Mouse (Mus musculus): ENCODE measurements at regions not wholly inside any gene's neighbourhood (a gene's known extent, or its start where the extent isn't known, plus 50 kb on each side); places are given as distances from the start of the nearest gene placed in this dataset.

- Histone ChIP-seq H3K27me3 (no peaks in the 10 kb centered on the region), H3K4me3 (no peak overlapping the region), H3K36me3 (no peaks in the 10 kb centered on the region), H3K9me3 (no peaks in the 10 kb centered on the region), H3K4me2 (no peak overlapping the region), H3K4me1 (replicated peaks) (no peaks in the 10 kb centered on the region), H3K9ac (no peak overlapping the region), H3K27ac (replicated peaks) (no peak overlapping the region)
- ATAC-seq (ENCODE audit: low read depth), result no peak
- WGBS, result 58% methylated on average over 5 of the region's 5 CpGs
Measured at GRCm38 (mm10) chr14:102676582-102676981, 305.9 kb downstream of the Kctd12 start.

GRCm38 (mm10) chr14:102674635-102675034 lies 307.8 kb downstream of the Kctd12 start:
- 87% methylated on average over 5 of the region's 5 CpGs for WGBS
- Histone ChIP-seq H3K4me3 (no peak overlapping the region), H3K27ac (replicated peaks) (no peak overlapping the region), H3K4me2 (no peak overlapping the region), H3K9ac (no peak overlapping the region), H3K36me3 (no peaks in the 10 kb centered on the region), H3K4me1 (replicated peaks) (no peaks in the 10 kb centered on the region), H3K9me3 (no peaks in the 10 kb centered on the region), H3K27me3 (no peaks in the 10 kb centered on the region)
- ATAC-seq (ENCODE audit: low read depth), result no peak

DNA sequence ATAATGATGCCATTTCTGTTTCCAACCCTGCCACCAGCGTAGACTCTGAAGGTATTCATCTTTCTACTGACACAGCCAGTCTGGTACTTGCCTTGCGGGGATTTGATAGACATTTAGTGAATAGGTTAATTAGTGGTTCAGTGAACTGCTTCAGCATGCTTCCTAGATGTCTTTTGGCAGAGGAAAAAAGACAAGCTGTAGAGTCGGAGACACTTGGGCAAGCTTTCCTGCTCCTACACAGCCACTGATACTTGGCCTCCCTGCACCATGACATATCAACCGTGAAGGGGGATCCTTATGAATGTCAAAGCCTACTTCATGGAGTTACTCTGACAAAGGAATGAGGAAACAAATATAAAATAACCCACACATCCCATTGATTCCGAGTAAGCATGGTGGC lies 308.7 kb downstream of the Kctd12 start:
- Histone ChIP-seq H3K4me3 (no peak overlapping the region), H3K27me3 (no peaks in the 10 kb centered on the region), H3K27ac (replicated peaks) (no peak overlapping the region), H3K4me1 (replicated peaks) (no peaks in the 10 kb centered on the region), H3K4me2 (no peak overlapping the region), H3K9ac (no peak overlapping the region), H3K36me3 (no peaks in the 10 kb centered on the region), H3K9me3 (no peaks in the 10 kb centered on the region)
- 82% methylated on average over 5 of the region's 5 CpGs for WGBS
- no peak for ATAC-seq (ENCODE audit: low read depth)

- ATAC-seq (ENCODE audit: low read depth), result no peak
- Histone ChIP-seq H3K27ac (replicated peaks) (no peak overlapping the region), H3K9ac (no peak overlapping the region), H3K27me3 (no peaks in the 10 kb centered on the region), H3K4me2 (no peak overlapping the region), H3K4me3 (no peak overlapping the region), H3K36me3 (no peaks in the 10 kb centered on the region), H3K9me3 (no peaks in the 10 kb centered on the region), H3K4me1 (replicated peaks) (no peaks in the 10 kb centered on the region)
- WGBS, result 79% methylated on average over 2 of the region's 2 CpGs
Measured at GRCm38 (mm10) chr14:102663240-102663639, 319.2 kb downstream of the Kctd12 start.

- Histone ChIP-seq H3K4me1 (replicated peaks) (no peaks in the 10 kb centered on the region), H3K36me3 (no peaks in the 10 kb centered on the region), H3K27ac (replicated peaks) (no peak overlapping the region), H3K9ac (no peak overlapping the region), H3K9me3 (no peaks in the 10 kb centered on the region), H3K27me3 (no peaks in the 10 kb centered on the region), H3K4me3 (no peak overlapping the region), H3K4me2 (no peak overlapping the region)
- WGBS, result 82% methylated on average over 11 of the region's 11 CpGs
- no peak for ATAC-seq (ENCODE audit: low read depth)
Measured at GRCm38 (mm10) chr14:102660351-102660750, 322.1 kb downstream of the Kctd12 start.

DNA sequence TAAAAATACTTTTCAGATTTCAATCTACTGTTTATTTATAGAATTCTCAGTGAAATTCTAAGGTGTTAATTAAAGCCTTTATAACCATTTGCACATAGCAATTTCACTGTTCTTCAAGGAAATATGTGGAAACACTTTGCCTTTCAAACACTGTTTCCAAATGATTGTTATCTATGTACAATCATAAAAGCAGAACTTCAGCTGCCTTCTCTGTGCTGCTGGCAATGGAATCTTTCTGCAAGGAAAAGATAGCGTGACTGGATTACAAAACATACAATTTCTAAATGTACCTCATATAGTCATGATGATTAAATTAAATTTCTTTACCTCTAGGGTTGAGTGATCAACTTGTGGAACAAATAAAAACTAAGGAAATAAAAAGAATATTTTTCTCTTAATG lies 326.2 kb downstream of the Kctd12 start:
- Histone ChIP-seq H3K4me1 (replicated peaks) (no peaks in the 10 kb centered on the region), H3K4me2 (no peak overlapping the region), H3K9me3 (no peaks in the 10 kb centered on the region), H3K27ac (replicated peaks) (no peak overlapping the region), H3K36me3 (no peaks in the 10 kb centered on the region), H3K27me3 (no peaks in the 10 kb centered on the region), H3K4me3 (no peak overlapping the region), H3K9ac (no peak overlapping the region)
- 86% methylated on average over 1 of the region's 1 CpGs for WGBS
- ATAC-seq (ENCODE audit: low read depth), result no peak

DNA sequence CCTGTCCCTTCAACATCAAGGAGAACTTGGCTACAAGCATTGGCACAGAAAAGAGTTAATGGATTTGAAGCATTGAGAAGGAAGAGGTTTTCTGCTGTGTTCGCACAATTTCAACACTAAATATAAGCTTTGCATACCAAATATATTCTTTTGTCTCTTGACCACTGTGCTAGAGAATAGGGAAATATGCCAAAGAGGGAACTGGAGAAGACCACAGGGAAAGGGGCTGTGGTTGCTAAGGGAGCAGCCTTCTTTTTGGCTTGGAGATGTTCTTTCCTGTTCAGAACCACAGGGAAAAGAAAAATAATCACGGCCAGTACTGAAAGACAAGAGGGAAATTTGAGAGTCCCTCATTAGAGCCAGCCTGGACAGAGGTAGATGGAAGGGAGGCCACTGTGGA lies 352.8 kb downstream of the Kctd12 start:
- Histone ChIP-seq H3K9ac (no peak overlapping the region), H3K27me3 (no peaks in the 10 kb centered on the region), H3K36me3 (no peaks in the 10 kb centered on the region), H3K4me2 (no peak overlapping the region), H3K4me3 (no peak overlapping the region), H3K27ac (replicated peaks) (no peak overlapping the region), H3K4me1 (replicated peaks) (no peaks in the 10 kb centered on the region), H3K9me3 (no peaks in the 10 kb centered on the region)
- 84% methylated on average over 2 of the region's 2 CpGs for WGBS
- ATAC-seq (ENCODE audit: low read depth), result no peak

GRCm38 (mm10) chr14:102621546-102621945 lies 360.9 kb downstream of the Kctd12 start:
- no peaks in the 10 kb centered on the region for H3K27me3 ChIP-seq
- H3K36me3 ChIP-seq, result no peaks in the 10 kb centered on the region
- H3K4me2 ChIP-seq, result no peak overlapping the region
- no peak overlapping the region for H3K4me3 ChIP-seq
- H3K9me3 ChIP-seq, result no peaks in the 10 kb centered on the region
- no peak overlapping the region for H3K27ac ChIP-seq (replicated peaks)
- H3K9ac ChIP-seq, result no peak overlapping the region
- ATAC-seq (ENCODE audit: low read depth), result no peak
- H3K4me1 ChIP-seq (replicated peaks), result no peaks in the 10 kb centered on the region

GRCm38 (mm10) chr14:102619056-102619455 lies 363.4 kb downstream of the Kctd12 start:
- no peak overlapping the region for H3K4me2 ChIP-seq
- H3K27ac ChIP-seq (replicated peaks), result no peak overlapping the region
- 65% methylated on average over 4 of the region's 4 CpGs for WGBS
- no peak overlapping the region for H3K4me3 ChIP-seq
- no peaks in the 10 kb centered on the region; the same call in 1 of the 2 replicates for H3K4me1 ChIP-seq (replicated peaks)
- ATAC-seq (ENCODE audit: low read depth), result no peak
- no peak overlapping the region for H3K9ac ChIP-seq
- H3K36me3 ChIP-seq, result no peaks in the 10 kb centered on the region
- no peaks in the 10 kb centered on the region for H3K27me3 ChIP-seq
- no peaks in the 10 kb centered on the region for H3K9me3 ChIP-seq

- no peak overlapping the region for H3K9ac ChIP-seq
- no peaks in the 10 kb centered on the region for H3K9me3 ChIP-seq
- ATAC-seq (ENCODE audit: low read depth), result peak; percentile 53; the same call in 1 of the 2 replicates
- H3K27me3 ChIP-seq, result no peaks in the 10 kb centered on the region
- H3K4me1 ChIP-seq (replicated peaks), result no peaks in the 10 kb centered on the region; the same call in 1 of the 2 replicates
- H3K36me3 ChIP-seq, result no peaks in the 10 kb centered on the region
- H3K4me2 ChIP-seq, result no peak overlapping the region
- H3K4me3 ChIP-seq, result no peak overlapping the region
- 33% methylated on average over 7 of the region's 7 CpGs for WGBS
- H3K27ac ChIP-seq (replicated peaks), result no peak overlapping the region
Measured at GRCm38 (mm10) chr14:102615588-102616309, 366.7 kb downstream of the Kctd12 start.

DNA sequence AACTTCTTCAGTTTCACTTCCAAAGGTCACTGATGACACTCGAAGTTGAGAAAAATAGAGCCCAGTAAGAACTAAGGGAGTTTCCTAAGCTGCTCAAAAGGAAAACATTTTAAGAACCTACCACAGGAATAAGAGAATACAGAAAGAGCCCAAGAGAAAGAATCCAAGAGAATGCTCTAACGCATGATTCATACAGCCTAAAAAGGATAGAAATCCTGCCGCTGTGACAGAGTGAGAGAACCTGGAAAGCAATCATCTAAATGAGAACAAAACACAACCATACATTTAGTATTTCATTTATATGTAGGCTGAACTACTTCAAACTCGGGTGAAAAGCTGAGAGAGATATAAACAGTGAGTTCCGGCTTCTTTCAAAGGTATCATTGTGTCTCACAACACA lies 376.4 kb downstream of the Kctd12 start:
- no peak overlapping the region for H3K4me3 ChIP-seq
- no peaks in the 10 kb centered on the region for H3K4me1 ChIP-seq (replicated peaks)
- 81% methylated on average over 5 of the region's 5 CpGs for WGBS
- H3K9me3 ChIP-seq, result no peaks in the 10 kb centered on the region
- H3K27me3 ChIP-seq, result no peaks in the 10 kb centered on the region
- no peak overlapping the region for H3K4me2 ChIP-seq
- ATAC-seq (ENCODE audit: low read depth), result no peak
- no peaks in the 10 kb centered on the region for H3K36me3 ChIP-seq
- no peak overlapping the region for H3K27ac ChIP-seq (replicated peaks)
- no peak overlapping the region for H3K9ac ChIP-seq

DNA sequence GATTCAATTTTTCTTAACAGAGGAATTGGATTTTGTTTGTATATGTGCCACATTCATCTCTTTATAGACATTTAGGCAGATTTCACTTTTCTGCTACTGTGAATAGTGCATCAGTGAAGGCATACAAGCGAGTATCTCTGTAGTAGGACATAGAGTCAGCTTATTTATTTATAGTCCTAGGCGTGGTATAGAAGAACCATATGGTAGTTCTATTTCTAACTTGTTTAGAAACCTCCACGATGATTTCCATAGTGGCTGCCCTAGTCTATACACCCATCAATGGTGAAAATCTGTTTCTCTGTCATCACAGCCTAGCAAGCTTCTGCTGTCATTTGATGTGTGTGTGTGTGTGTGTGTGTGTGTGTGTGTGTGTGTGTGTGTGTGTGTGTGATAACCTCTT lies 387.6 kb downstream of the Kctd12 start:
- Histone ChIP-seq H3K36me3 (no peaks in the 10 kb centered on the region), H3K4me3 (no peak overlapping the region), H3K4me1 (replicated peaks) (no peaks in the 10 kb centered on the region), H3K4me2 (no peak overlapping the region), H3K27ac (replicated peaks) (no peak overlapping the region), H3K9ac (no peak overlapping the region), H3K27me3 (no peaks in the 10 kb centered on the region), H3K9me3 (no peaks in the 10 kb centered on the region)
- WGBS, result 89% methylated on average over 3 of the region's 3 CpGs
- ATAC-seq (ENCODE audit: low read depth), result no peak

GRCm38 (mm10) chr14:102553781-102554180 lies 428.7 kb downstream of the Kctd12 start:
- H3K9me3 ChIP-seq, result no peaks in the 10 kb centered on the region
- 61% methylated on average over 2 of the region's 2 CpGs for WGBS
- no peak overlapping the region for H3K4me2 ChIP-seq
- H3K27ac ChIP-seq (replicated peaks), result no peak overlapping the region
- H3K4me3 ChIP-seq, result no peak overlapping the region
- H3K4me1 ChIP-seq (replicated peaks), result no peaks in the 10 kb centered on the region
- ATAC-seq (ENCODE audit: low read depth), result no peak
- H3K9ac ChIP-seq, result no peak overlapping the region
- H3K36me3 ChIP-seq, result no peaks in the 10 kb centered on the region
- no peaks in the 10 kb centered on the region for H3K27me3 ChIP-seq

Measured in neural tube, embryonic 13.5 days (tissue).